Mouse (Mus musculus) midbrain, postnatal 0 days (tissue): ENCODE results near the gene Pld2. TPM values are rescaled to one million over a fixed set of nuclear protein-coding genes. Genes with fewer than 3 reads are reported as not detected.

ENCODE experiments used
- ATAC-seq: fragments of 200-750 bp; cut with Nextera tagmentation; 2 replicates; pipeline ENCODE4 v1.8.0; 2017; ENCODE audit warnings: moderate number of reproducible peaks, mild to moderate bottlenecking, moderate TSS enrichment, moderate library complexity; ENCODE audit not compliant: low FRiP score
- DNase-seq: peaks from one replicate; pipeline ENCODE4 v3.0.0-alpha.2; 2015; ENCODE audit warnings: low spot score
- H3K27ac ChIP-seq: fragments of 300-500 bp; sonication (generic); 2 replicates; pipeline ENCODE4 v1.5.1; 2014; ENCODE audit warnings: low read depth, mild to moderate bottlenecking, low read length, mixed read lengths
- H3K27me3 ChIP-seq: fragments of 300-500 bp; sonication (generic); 2 replicates; pipeline ENCODE4 v1.6.1; 2014; ENCODE audit warnings: low read length, control low read depth, mixed read lengths; ENCODE audit not compliant: insufficient read depth
- H3K36me3 ChIP-seq: fragments of 300-500 bp; sonication (generic); 2 replicates; pipeline ENCODE4 v1.6.1; 2014; ENCODE audit warnings: low read length, control low read depth, mixed read lengths; ENCODE audit not compliant: insufficient read depth
- H3K4me1 ChIP-seq: fragments of 300-500 bp; sonication (generic); 2 replicates; pipeline ENCODE4 v1.6.1; 2014; ENCODE audit warnings: mild to moderate bottlenecking, control low read depth, antibody characterized with exemption, low read length, mixed read lengths; ENCODE audit not compliant: insufficient read depth
- H3K4me2 ChIP-seq: fragments of 300-500 bp; sonication (generic); 2 replicates; pipeline ENCODE4 v1.6.1; 2014; ENCODE audit warnings: low read depth, mild to moderate bottlenecking, low read length, mixed read lengths; ENCODE audit not compliant: poor library complexity, severe bottlenecking
- H3K4me3 ChIP-seq: fragments of 300-500 bp; sonication (generic); 2 replicates; pipeline ENCODE4 v1.5.1; 2014; ENCODE audit warnings: low read depth, mild to moderate bottlenecking, low read length, moderate library complexity
- H3K9ac ChIP-seq: fragments of 300-500 bp; sonication (generic); replicated peaks from 2 replicates; pipeline ENCODE4 v1.6.1; 2014; ENCODE audit warnings: mild to moderate bottlenecking, low read length, moderate library complexity, mixed read lengths; ENCODE audit not compliant: poor library complexity, severe bottlenecking
- H3K9me3 ChIP-seq: fragments of 300-500 bp; sonication (generic); 2 replicates; pipeline ENCODE4 v1.6.1; 2016; ENCODE audit warnings: low read length, control low read depth
- CTCF ChIP-seq: IDR thresholded peaks from 2 replicates; pipeline ENCODE4 v1.5.1; 2016; ENCODE audit warnings: antibody characterized with exemption, mild to moderate bottlenecking
- WGBS: fragments of 180-500 bp; shearing (Covaris S2); extraction: QIAGEN DNeasy Blood & Tissue Kit; methylation state at CpG from one replicate; pipeline ENCODE4 v1.1.7; 2014; 5-methylcytosine and 5-hydroxymethylcytosine counted together
- polyA plus RNA-seq: library from polyadenylated mRNA; unstranded; fragments of >200 nt; fragmentation: Nextera tagmentation; extraction: Ambion mirVana; gene quantifications from 2 replicates; pipeline ENCODE4 v1.2.1, GENCODE M21; 2015
- total RNA-seq: library from RNA; depleted of rRNA; stranded (reverse); fragments of >200 nt; gene quantifications from 2 replicates; pipeline ENCODE4 v1.2.3, GENCODE M21; 2014; rRNA removed

Gene Pld2
- total RNA-seq (46.8 and 71.5 TPM in 2 replicates), polyA plus RNA-seq (18.0 and 19.4 TPM in 2 replicates)

DNA sequence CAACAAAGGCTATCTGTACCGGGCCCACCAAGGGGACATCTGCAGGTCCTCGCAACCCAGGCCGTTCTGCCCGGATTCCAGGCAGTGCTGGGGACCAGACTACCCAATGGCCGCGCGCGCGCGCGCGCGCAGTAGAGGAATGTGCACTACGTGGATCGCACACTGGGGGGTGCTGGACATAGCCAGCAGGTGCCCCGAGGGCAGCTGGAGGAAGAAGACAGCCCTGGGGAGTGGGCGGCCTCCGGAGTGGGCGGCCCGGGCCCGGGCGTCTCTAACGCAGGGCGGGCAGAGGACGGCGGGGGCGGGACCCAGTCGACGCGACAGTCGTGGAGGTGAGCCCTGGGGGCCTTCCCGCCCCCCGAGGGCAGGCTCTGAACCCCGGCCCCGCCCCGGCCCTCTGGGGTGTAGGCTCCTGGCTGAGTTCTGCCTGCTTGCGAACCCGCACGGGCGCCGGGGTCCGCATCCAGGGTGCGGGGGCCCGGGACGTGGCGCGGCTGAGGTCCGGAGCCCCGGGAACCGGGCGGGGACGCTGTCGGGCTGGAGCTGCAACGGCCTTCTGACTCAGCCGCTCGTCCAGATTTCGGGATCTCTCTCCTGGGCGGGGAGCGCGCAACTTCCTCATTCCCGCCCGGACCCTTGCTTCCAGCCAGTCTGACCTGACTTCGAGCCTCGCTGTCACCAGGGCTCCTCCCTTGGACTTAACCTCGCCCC lies at the start of gene Pld2:
Gene Pld2, plus strand, starts transcription at position 188 of the 711 bp plus-strand sequence.
- Histone ChIP-seq H3K4me2 (peak within 1 kb of the TSS; percentile 78), H3K9ac (peak within 1 kb of the TSS; percentile 78), H3K27ac (peak within 1 kb of the TSS; percentile 67), H3K9me3 (no peaks in the 10 kb centered on the region), H3K4me3 (peak within 1 kb of the TSS; percentile 68), H3K4me1 (no peaks in the 10 kb centered on the region), H3K27me3 (no peaks in the 10 kb centered on the region), H3K36me3 (no peaks in the 10 kb centered on the region)
- peak; percentile 71 for TF ChIP-seq CTCF
- under 1% methylated on average over 50 of the region's 65 CpGs for WGBS
- ATAC-seq (peak; percentile 93), DNase-seq (peak; percentile 92)

DNA sequence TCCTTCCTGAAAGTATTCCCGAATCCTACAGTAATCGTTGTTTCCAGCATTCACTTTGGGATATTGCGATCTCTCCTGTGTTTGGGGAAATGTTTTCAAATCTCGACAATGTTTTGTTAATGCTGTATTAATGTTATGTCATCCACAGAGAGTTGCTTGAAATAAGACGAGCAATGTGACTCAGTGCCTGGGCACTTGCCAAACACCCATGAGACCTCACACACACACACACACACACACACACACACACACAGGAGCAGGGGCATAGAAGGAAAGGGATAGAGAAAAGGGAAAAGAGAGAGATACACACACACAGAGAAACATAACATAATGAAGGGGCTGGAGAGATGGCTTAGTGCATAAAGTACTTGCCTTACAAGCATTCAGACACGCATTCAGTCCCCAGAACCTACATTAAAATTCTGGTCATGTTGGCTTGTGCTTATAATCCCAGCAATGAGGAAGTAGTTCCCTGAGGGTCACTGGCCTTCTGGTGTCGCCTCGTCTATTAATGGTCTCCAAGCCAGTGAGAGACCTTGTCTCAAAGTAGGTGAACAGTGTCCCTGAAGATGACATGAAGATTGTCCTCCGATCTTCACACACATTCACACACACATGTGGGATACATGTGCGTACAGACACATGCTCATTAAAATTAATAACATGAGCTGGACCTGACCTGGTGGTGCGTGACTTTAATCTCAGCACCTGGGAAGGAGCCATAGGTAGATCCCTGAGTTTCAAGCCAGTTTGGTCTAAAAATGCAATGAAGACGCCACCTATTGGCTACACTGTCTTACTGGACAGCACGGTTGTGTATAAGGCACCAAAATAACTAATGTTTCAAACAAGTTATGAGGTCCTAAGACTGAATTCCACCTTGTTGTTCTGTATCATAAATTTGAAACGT lies 40.0 kb upstream of the Pld2 start:
- no peaks in the 10 kb centered on the region for H3K36me3 ChIP-seq
- H3K4me2 ChIP-seq, result no peak overlapping the region
- no peaks in the 10 kb centered on the region for H3K27me3 ChIP-seq
- ATAC-seq, result no peak
- no peaks in the 10 kb centered on the region for H3K4me1 ChIP-seq
- H3K4me3 ChIP-seq, result no peak overlapping the region
- DNase-seq, result no peak
- TF ChIP-seq CTCF, result peak; percentile 41; the same call in 1 of the 2 replicates
- WGBS, result 64% methylated on average over 14 of the region's 14 CpGs
- no peaks in the 10 kb centered on the region for H3K9me3 ChIP-seq
- no peak overlapping the region for H3K9ac ChIP-seq
- no peak overlapping the region for H3K27ac ChIP-seq

DNA sequence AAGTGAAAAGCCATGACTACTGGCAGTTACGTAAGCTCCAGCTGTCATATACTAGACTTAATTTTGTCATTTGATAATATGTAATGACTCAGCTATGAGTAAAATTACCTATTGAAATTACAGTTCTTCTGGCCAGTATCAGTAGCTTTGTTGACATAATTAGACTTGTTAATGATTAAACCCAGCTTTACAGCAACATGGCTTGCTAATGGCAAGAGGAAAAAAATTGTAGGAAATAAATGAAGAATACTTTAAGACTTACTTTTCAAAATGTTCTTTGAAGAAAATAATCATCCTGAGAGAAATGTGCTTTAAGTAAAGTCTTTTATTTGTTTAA lies 39.4 kb upstream of the Pld2 start:
- no peak for DNase-seq
- no peak overlapping the region for H3K9ac ChIP-seq
- H3K36me3 ChIP-seq, result no peaks in the 10 kb centered on the region
- H3K27me3 ChIP-seq, result no peaks in the 10 kb centered on the region
- H3K4me1 ChIP-seq, result no peaks in the 10 kb centered on the region
- no peak for TF ChIP-seq CTCF
- no peaks in the 10 kb centered on the region for H3K9me3 ChIP-seq
- no peak overlapping the region for H3K27ac ChIP-seq
- H3K4me3 ChIP-seq, result no peak overlapping the region
- ATAC-seq, result no peak
- H3K4me2 ChIP-seq, result no peak overlapping the region
- 100% methylated on average over 1 of the region's 1 CpGs for WGBS

DNA sequence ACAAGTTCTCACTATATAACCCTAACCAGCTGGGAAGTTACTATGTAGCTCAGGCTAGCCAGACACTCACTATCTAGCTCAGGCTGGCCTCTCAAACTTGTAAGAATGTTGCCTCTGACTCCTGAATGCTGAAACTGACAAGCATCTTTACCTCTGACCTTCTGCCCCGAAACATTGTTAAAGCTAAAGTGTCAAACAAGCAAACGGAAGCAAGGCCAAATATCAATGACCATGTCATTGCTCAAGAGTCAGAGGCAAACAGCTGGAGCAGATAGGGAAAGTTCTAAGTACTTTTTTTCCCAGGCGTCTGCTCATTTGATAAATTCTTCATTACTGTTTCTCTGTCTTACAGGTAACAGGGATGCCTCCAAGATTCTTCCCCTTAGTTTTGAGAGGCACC lies 37.8 kb upstream of the Pld2 start:
- no peak overlapping the region for H3K27ac ChIP-seq
- TF ChIP-seq CTCF, result no peak
- no peak overlapping the region for H3K9ac ChIP-seq
- WGBS, result 73% methylated on average over 3 of the region's 3 CpGs
- H3K4me3 ChIP-seq, result no peak overlapping the region
- ATAC-seq, result no peak
- no peak overlapping the region for H3K4me2 ChIP-seq
- no peaks in the 10 kb centered on the region for H3K36me3 ChIP-seq
- DNase-seq, result no peak
- H3K27me3 ChIP-seq, result no peaks in the 10 kb centered on the region
- H3K9me3 ChIP-seq, result no peaks in the 10 kb centered on the region
- H3K4me1 ChIP-seq, result no peaks in the 10 kb centered on the region

DNA sequence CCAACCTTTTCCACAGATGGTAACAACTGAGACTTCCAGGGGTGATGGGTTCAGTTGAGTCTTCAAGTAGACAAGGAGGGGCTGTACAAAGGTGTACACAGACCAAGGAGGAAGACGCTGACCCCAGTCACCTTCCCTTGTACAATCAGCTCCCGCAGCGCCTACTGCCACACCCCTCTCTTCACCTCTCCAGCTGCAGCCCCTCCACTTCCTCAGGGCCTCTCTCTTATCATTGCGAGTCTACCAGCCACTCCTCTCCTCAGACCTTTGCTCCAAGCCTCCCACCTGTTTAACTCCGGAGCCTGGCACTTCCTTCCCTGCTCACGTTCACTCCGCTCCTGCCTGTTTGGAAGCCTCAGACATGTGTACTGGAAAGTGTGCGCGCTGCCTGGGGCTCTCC lies 34.9 kb upstream of the Pld2 start, which contains the start of gene Tm4sf5:
Gene Tm4sf5, plus strand, starts transcription at position 275 of the 400 bp plus-strand sequence.
- 84% methylated on average over 9 of the region's 9 CpGs for WGBS
- Histone ChIP-seq H3K27ac (no peak within 1 kb of the TSS), H3K4me3 (no peak within 1 kb of the TSS), H3K36me3 (no peaks in the 10 kb centered on the region), H3K4me2 (no peak within 1 kb of the TSS), H3K4me1 (no peaks in the 10 kb centered on the region; the same call in 1 of the 2 replicates), H3K27me3 (no peaks in the 10 kb centered on the region), H3K9me3 (no peaks in the 10 kb centered on the region), H3K9ac (no peak within 1 kb of the TSS)
- no peak for DNase-seq
- no peak for ATAC-seq
- no peak for TF ChIP-seq CTCF

DNA sequence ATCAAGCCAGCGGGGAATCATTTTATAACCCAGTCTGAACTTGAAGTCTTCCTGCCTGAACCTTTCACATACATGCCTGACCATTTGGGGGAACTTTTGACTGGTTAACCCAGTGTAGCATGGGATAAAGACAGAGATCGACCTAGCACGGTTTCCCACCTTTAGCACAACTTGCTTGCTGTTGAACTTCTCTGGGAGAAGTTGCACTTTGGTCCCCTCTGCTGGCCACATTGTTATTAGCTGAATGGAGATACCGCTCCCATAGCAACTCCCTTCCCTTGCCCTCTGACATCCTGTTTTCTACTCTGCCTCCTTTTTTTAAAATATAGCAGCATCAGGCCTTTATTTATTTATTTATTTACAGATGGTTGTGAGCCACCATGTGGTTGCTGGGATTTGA lies 33.5 kb upstream of the Pld2 start:
- H3K4me1 ChIP-seq, result no peaks in the 10 kb centered on the region; the same call in 1 of the 2 replicates
- ATAC-seq (no peak), DNase-seq (peak; percentile 62)
- no peaks in the 10 kb centered on the region for H3K9me3 ChIP-seq
- TF ChIP-seq CTCF, result peak; percentile 80
- no peak overlapping the region for H3K4me2 ChIP-seq
- H3K9ac ChIP-seq, result no peak overlapping the region
- no peak overlapping the region for H3K27ac ChIP-seq
- 30% methylated on average over 4 of the region's 4 CpGs for WGBS
- H3K36me3 ChIP-seq, result no peaks in the 10 kb centered on the region
- no peak overlapping the region for H3K4me3 ChIP-seq
- no peaks in the 10 kb centered on the region for H3K27me3 ChIP-seq
